Comparison of ENCODE assay signal across 15 mouse cellular contexts in the genomic region with DNA sequence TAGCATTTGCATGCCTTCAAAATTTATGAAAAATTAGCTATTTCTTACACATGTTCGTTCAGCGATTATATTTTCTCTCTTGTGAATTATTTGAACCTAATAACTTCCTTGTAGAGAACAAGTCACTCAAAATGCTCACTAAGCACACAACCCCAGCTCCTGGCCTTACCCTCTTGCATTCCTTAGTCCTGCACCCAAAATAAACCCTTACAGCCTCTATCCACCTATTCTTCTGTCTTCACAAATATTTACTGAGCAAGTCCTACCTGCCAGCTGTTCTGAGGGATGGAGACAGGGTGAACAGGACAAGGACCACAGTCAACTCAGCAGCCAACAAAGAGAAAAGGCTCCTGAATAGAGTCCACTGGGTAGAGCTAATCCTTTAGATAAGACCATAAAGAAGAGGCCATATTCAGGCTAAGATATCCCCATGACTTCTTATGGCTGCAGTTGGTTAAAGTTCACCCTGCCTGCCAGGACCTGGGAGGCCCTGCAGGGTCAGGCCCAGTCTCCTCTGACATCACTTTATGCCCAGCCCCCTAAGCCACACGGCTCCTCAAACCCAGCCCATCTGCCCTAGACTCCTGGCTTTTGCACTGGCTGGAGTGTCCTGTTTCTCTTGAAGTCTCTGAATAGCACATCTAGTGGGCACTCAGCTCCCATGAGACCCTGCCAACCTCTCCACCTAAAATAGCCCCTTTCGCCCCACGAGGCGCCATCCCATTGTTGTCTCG. TPM values are rescaled to one million over a fixed set of nuclear protein-coding genes. Genes with fewer than 3 reads are reported as not detected.
DNase-seq lines count a peak whose midpoint lies in the region; ATAC-seq and TF ChIP-seq lines count a peak whose summit lies in the region.
"Had no signal": no experiment of that assay in that cellular context is flagged by ENCODE, and none has a peak within 500 bp of the region (broad histone marks: within the 10 kb centered on the region; RNA-seq: fewer than 3 reads in every experiment).

No protein-coding gene starts in this region.

- no peak overlapping the region for H3K9ac ChIP-seq in lung, embryonic 16.5 days (ENCODE audit: low read length)
- no peak overlapping the region; the same call in 1 of the 2 replicates for H3K9ac ChIP-seq in intestine, embryonic 15.5 days
- H3K9ac ChIP-seq in liver, postnatal 0 days (replicated peaks) = no peak overlapping the region
- H3K9ac ChIP-seq in midbrain, postnatal 0 days (replicated peaks; ENCODE audit: low read length, poor library complexity, severe bottlenecking) = no peak overlapping the region
- H3K9ac ChIP-seq: forebrain, postnatal 0 days had no signal

- no peaks in the 10 kb centered on the region for H3K9me3 ChIP-seq in lung, embryonic 16.5 days (ENCODE audit: control insufficient read depth, low read length)
- no peaks in the 10 kb centered on the region for H3K9me3 ChIP-seq in intestine, embryonic 15.5 days
- no peaks in the 10 kb centered on the region for H3K9me3 ChIP-seq in liver, postnatal 0 days (ENCODE audit: low read length)
- no peaks in the 10 kb centered on the region for H3K9me3 ChIP-seq in midbrain, postnatal 0 days (ENCODE audit: low read length)

- no peaks in the 10 kb centered on the region for H3K4me1 ChIP-seq in lung, embryonic 16.5 days (replicated peaks; ENCODE audit: control insufficient read depth, insufficient read depth, low read length)
- peaks cover 8% of the 10 kb centered on the region for H3K4me1 ChIP-seq in intestine, embryonic 15.5 days (replicated peaks)
- peaks cover 12% of the 10 kb centered on the region for H3K4me1 ChIP-seq in liver, postnatal 0 days (ENCODE audit: insufficient read depth)
- H3K4me1 ChIP-seq in midbrain, postnatal 0 days (ENCODE audit: insufficient read depth, low read length) = no peaks in the 10 kb centered on the region
- H3K4me1 ChIP-seq in thymus, adult 2 months (replicated peaks; ENCODE audit: control insufficient read depth, insufficient read depth, low read length) = peaks cover 3% of the 10 kb centered on the region

- H3K4me2 ChIP-seq in lung, embryonic 16.5 days (ENCODE audit: low read depth, low read length) = no peak overlapping the region
- H3K4me2 ChIP-seq in intestine, embryonic 15.5 days (replicated peaks) = no peak overlapping the region
- no peak overlapping the region for H3K4me2 ChIP-seq in liver, postnatal 0 days (ENCODE audit: low read depth, low read length)
- no peak overlapping the region for H3K4me2 ChIP-seq in midbrain, postnatal 0 days (ENCODE audit: low read depth, low read length, poor library complexity, severe bottlenecking)
- H3K4me2 ChIP-seq: heart, embryonic 11.5 days had no signal

- TF ChIP-seq POLR2A in thymus, adult 2 months (IDR thresholded peaks at IDR 0.05; ENCODE audit: control insufficient read depth, extremely low read depth, insufficient read depth, low read length, poor library complexity) = no peak

- no peaks in the 10 kb centered on the region for H3K36me3 ChIP-seq in lung, embryonic 16.5 days (ENCODE audit: control insufficient read depth, insufficient read depth, low read length)
- no peaks in the 10 kb centered on the region for H3K36me3 ChIP-seq in intestine, embryonic 15.5 days
- H3K36me3 ChIP-seq in liver, postnatal 0 days (replicated peaks; ENCODE audit: insufficient read depth, low read length) = no peaks in the 10 kb centered on the region
- H3K36me3 ChIP-seq in midbrain, postnatal 0 days (ENCODE audit: insufficient read depth, low read length) = no peaks in the 10 kb centered on the region
- no peaks in the 10 kb centered on the region for H3K36me3 ChIP-seq in thymus, adult 2 months (ENCODE audit: control insufficient read depth, insufficient read depth, low read length)

- no peak for DNase-seq in lung, postnatal 10 days
- no peak for DNase-seq in liver, postnatal 0 days
- peak; percentile 48 for DNase-seq in yolk sac, embryonic 10.5 days (ENCODE audit: low spot score)
- no peak for DNase-seq in midbrain, postnatal 0 days (ENCODE audit: low spot score)
- no peak for DNase-seq in thymus, adult 2 months
- no peak for DNase-seq in right cerebral cortex, postnatal 25 days
- DNase-seq: cerebellum, postnatal 10 days; forebrain, postnatal 0 days; heart, postnatal 36 days; thymus, postnatal 36 days had no signal

- no peak for TF ChIP-seq EP300 in liver, postnatal 0 days (IDR thresholded peaks at IDR 0.05; ENCODE audit: low read depth)

- H3K27ac ChIP-seq in lung, embryonic 16.5 days (ENCODE audit: low read length) = peak overlapping the region; percentile 23; the same call in 1 of the 2 replicates
- H3K27ac ChIP-seq in intestine, embryonic 15.5 days = peak overlapping the region; percentile 70
- 0 out of 2 replicates have a peak overlapping the region, but pooled peaks have one; percentile 45 for H3K27ac ChIP-seq in liver, postnatal 0 days (ENCODE audit: low read depth)
- no peak overlapping the region for H3K27ac ChIP-seq in midbrain, postnatal 0 days (ENCODE audit: low read depth, low read length)
- no peak overlapping the region for H3K27ac ChIP-seq in thymus, adult 2 months (ENCODE audit: control insufficient read depth, insufficient read depth, low read length)

- no peak overlapping the region for H3K4me3 ChIP-seq in lung, embryonic 16.5 days (ENCODE audit: low read length)
- H3K4me3 ChIP-seq in intestine, embryonic 15.5 days (replicated peaks) = no peak overlapping the region
- H3K4me3 ChIP-seq in liver, postnatal 0 days (ENCODE audit: low read depth, low read length) = no peak overlapping the region
- H3K4me3 ChIP-seq in midbrain, postnatal 0 days (ENCODE audit: low read depth, low read length) = no peak overlapping the region
- no peak overlapping the region for H3K4me3 ChIP-seq in thymus, adult 2 months (ENCODE audit: control insufficient read depth, insufficient read depth, low read length)
- H3K4me3 ChIP-seq: erythroblast, embryonic 14.5 days had no signal

- WGBS in lung, embryonic 16.5 days = 59% methylated on average over 7 of the region's 7 CpGs
- 64% methylated on average over 7 of the region's 7 CpGs for WGBS in intestine, embryonic 15.5 days
- 49% methylated on average over 7 of the region's 7 CpGs for WGBS in liver, postnatal 0 days (ENCODE audit: insufficient replicate concordance)
- 79% methylated on average over 7 of the region's 7 CpGs for WGBS in midbrain, postnatal 0 days
- 84% methylated on average over 7 of the region's 7 CpGs for WGBS in thymus, adult 2 months

- no peaks in the 10 kb centered on the region for H3K27me3 ChIP-seq in lung, embryonic 16.5 days (ENCODE audit: control insufficient read depth, insufficient read depth, low read depth, low read length)
- no peaks in the 10 kb centered on the region for H3K27me3 ChIP-seq in intestine, embryonic 15.5 days (replicated peaks)
- no peaks in the 10 kb centered on the region for H3K27me3 ChIP-seq in liver, postnatal 0 days (ENCODE audit: insufficient read depth, low read length)
- no peaks in the 10 kb centered on the region for H3K27me3 ChIP-seq in midbrain, postnatal 0 days (ENCODE audit: insufficient read depth, low read length)
- H3K27me3 ChIP-seq in thymus, adult 2 months (ENCODE audit: control insufficient read depth, insufficient read depth, low read length) = no peaks in the 10 kb centered on the region

- TF ChIP-seq CTCF in liver, postnatal 0 days (IDR thresholded peaks at IDR 0.05; ENCODE audit: low read depth) = no peak
- no peak for TF ChIP-seq CTCF in midbrain, postnatal 0 days (IDR thresholded peaks at IDR 0.05)
- no peak for TF ChIP-seq CTCF in thymus, adult 2 months (IDR thresholded peaks at IDR 0.05; ENCODE audit: borderline replicate concordance, control insufficient read depth, extremely low read depth, insufficient read depth, low read length, poor library complexity)

- peak; percentile 73 for ATAC-seq in lung, embryonic 16.5 days (ENCODE audit: low read depth)
- peak; percentile 93 for ATAC-seq in intestine, embryonic 15.5 days
- peak; percentile 58 for ATAC-seq in liver, postnatal 0 days
- no peak for ATAC-seq in midbrain, postnatal 0 days (ENCODE audit: low FRiP score)
- ATAC-seq: forebrain, postnatal 0 days had no signal

RNA-seq across cellular contexts. Expression of gene Muc13, which starts 7.0 kb away (rescaled TPM):
- 0.05 and 0.20 TPM in 2 replicates for polyA plus RNA-seq in lung, embryonic 16.5 days (2015; fragmentation: Nextera tagmentation; extraction: Ambion mirVana)
- 209 and 261 TPM in 2 replicates for polyA plus RNA-seq in intestine, embryonic 15.5 days (2015; fragmentation: Nextera tagmentation; extraction: Ambion mirVana)
- 1.2 TPM in 2 replicates for polyA plus RNA-seq in liver, postnatal 0 days (2015; fragmentation: Nextera tagmentation; extraction: Ambion mirVana)
- total RNA-seq in midbrain, postnatal 0 days (2014; rRNA removed) = 0.05 TPM in 1 of 2 replicates, not detected in the other
- not detected in 2 replicates for polyA plus RNA-seq in midbrain, postnatal 0 days (2015; fragmentation: Nextera tagmentation; extraction: Ambion mirVana)
- polyA plus RNA-seq in thymus, adult 2 months (2012; rRNA removed) = 5.0 and 5.5 TPM in 2 replicates
- total RNA-seq: forebrain, postnatal 0 days; gastrocnemius, adult 8-10 months had no signal
- polyA plus RNA-seq: erythroblast, embryonic 14.5 days; forebrain, postnatal 0 days had no signal

RNA-seq across cellular contexts. Expression of gene Itgb5, which starts 42.6 kb away (rescaled TPM):
- polyA plus RNA-seq in lung, embryonic 16.5 days (2015; fragmentation: Nextera tagmentation; extraction: Ambion mirVana) = 9.8 and 10.9 TPM in 2 replicates
- 35.8 and 36.1 TPM in 2 replicates for polyA plus RNA-seq in intestine, embryonic 15.5 days (2015; fragmentation: Nextera tagmentation; extraction: Ambion mirVana)
- 16.1 and 19.2 TPM in 2 replicates for polyA plus RNA-seq in liver, postnatal 0 days (2015; fragmentation: Nextera tagmentation; extraction: Ambion mirVana)
- 49.8 and 51.0 TPM in 2 replicates for total RNA-seq in midbrain, postnatal 0 days (2014; rRNA removed)
- 22.9 and 24.3 TPM in 2 replicates for polyA plus RNA-seq in midbrain, postnatal 0 days (2015; fragmentation: Nextera tagmentation; extraction: Ambion mirVana)
- 20.1 and 28.3 TPM in 2 replicates for polyA plus RNA-seq in thymus, adult 2 months (2012; rRNA removed)

Comparison
In these comparisons a context has a peak if more than half of its experiments do, and no peak if none do; other contexts are left out.
1. H3K27ac ChIP-seq: peak in lung, embryonic 16.5 days (single experiment), intestine, embryonic 15.5 days (single experiment) and liver, postnatal 0 days (single experiment); none in midbrain, postnatal 0 days (single experiment) and thymus, adult 2 months (single experiment).
2. RNA of gene Muc13, which starts 7.0 kb away (polyA plus RNA-seq): 209 to 261 TPM in intestine, embryonic 15.5 days; 5.0 to 5.5 TPM in thymus, adult 2 months, 1.2 TPM in liver, postnatal 0 days, 0.05 to 0.20 TPM in lung, embryonic 16.5 days and not detected in midbrain, postnatal 0 days; every median in the first group is over 10 times any median in the second.